Mouse (Mus musculus): Measurements from ENCODE around the gene Disp1. TPM values are rescaled to one million over a fixed set of nuclear protein-coding genes. Genes with fewer than 3 reads are reported as not detected.
A peak's percentile ranks its signal among the peaks of the same experiment; 100 is the strongest.

Disp1 gene
- polyA plus RNA-seq, 1 experiment from 2014 or later, result 5.5 TPM

GRCm38 (mm10) chr1:183243293-183243692, 22.0 kb upstream of the Disp1 start:
- no peak for ATAC-seq
- H3K9ac ChIP-seq (ENCODE audit: low read length), result no peak overlapping the region
- no peaks in the 10 kb centered on the region for H3K36me3 ChIP-seq (ENCODE audit: control insufficient read depth, insufficient read depth, low read length)
- no peak overlapping the region for H3K27ac ChIP-seq (ENCODE audit: low read depth, low read length)
- WGBS, result 68% methylated on average over 7 of the region's 7 CpGs
- no peaks in the 10 kb centered on the region for H3K9me3 ChIP-seq (replicated peaks; ENCODE audit: control insufficient read depth, low read length)
- H3K4me3 ChIP-seq (ENCODE audit: low read depth, low read length), result no peak overlapping the region
- DNase-seq (ENCODE audit: low spot score), result no peak
- H3K4me1 ChIP-seq (ENCODE audit: control insufficient read depth, insufficient read depth, low read length), result no peaks in the 10 kb centered on the region
- H3K4me2 ChIP-seq (ENCODE audit: low read length), result no peak overlapping the region
- no peaks in the 10 kb centered on the region for H3K27me3 ChIP-seq (replicated peaks; ENCODE audit: control insufficient read depth, insufficient read depth, low read length)

DNA sequence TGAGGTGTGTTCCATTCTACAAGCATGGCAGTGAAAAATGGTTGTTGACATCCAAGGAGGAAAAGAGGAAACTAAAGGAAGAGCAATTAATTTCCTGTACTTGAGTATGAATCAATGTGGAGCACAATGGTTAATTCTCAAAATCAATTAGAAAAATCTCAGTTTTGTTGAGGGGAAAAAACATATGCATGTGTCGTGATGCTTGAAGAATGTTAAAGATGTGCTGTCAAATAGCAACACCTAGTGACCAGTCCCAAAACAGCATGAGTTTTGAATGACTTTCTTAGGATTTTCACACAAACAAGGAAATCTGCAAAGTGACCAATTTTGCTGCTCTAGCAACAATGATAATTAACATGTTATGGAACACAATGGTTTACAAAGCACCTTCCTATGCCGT, 16.6 kb upstream of the Disp1 start:
- WGBS, result 33% methylated on average over 2 of the region's 2 CpGs

GRCm38 (mm10) chr1:183236460-183236859, 15.1 kb upstream of the Disp1 start:
- 88% methylated on average over 5 of the region's 5 CpGs for WGBS
- Histone ChIP-seq H3K9ac (ENCODE audit: low read length) (no peak overlapping the region), H3K9me3 (replicated peaks; ENCODE audit: control insufficient read depth, low read length) (no peaks in the 10 kb centered on the region), H3K27ac (ENCODE audit: low read depth, low read length) (no peak overlapping the region), H3K4me3 (ENCODE audit: low read depth, low read length) (no peak overlapping the region), H3K4me1 (ENCODE audit: control insufficient read depth, insufficient read depth, low read length) (no peaks in the 10 kb centered on the region), H3K36me3 (ENCODE audit: control insufficient read depth, insufficient read depth, low read length) (no peaks in the 10 kb centered on the region), H3K27me3 (replicated peaks; ENCODE audit: control insufficient read depth, insufficient read depth, low read length) (no peaks in the 10 kb centered on the region), H3K4me2 (ENCODE audit: low read length) (no peak overlapping the region)
- ATAC-seq, result no peak
- DNase-seq (ENCODE audit: low spot score), result no peak

More for the DNA sequence above, 16.6 kb upstream of the Disp1 start:
- Histone ChIP-seq H3K9me3 (replicated peaks; ENCODE audit: control insufficient read depth, low read length) (no peaks in the 10 kb centered on the region), H3K9ac (ENCODE audit: low read length) (no peak overlapping the region), H3K36me3 (ENCODE audit: control insufficient read depth, insufficient read depth, low read length) (no peaks in the 10 kb centered on the region), H3K27ac (ENCODE audit: low read depth, low read length) (no peak overlapping the region), H3K27me3 (replicated peaks; ENCODE audit: control insufficient read depth, insufficient read depth, low read length) (no peaks in the 10 kb centered on the region), H3K4me2 (ENCODE audit: low read length) (no peak overlapping the region), H3K4me3 (ENCODE audit: low read depth, low read length) (no peak overlapping the region), H3K4me1 (ENCODE audit: control insufficient read depth, insufficient read depth, low read length) (no peaks in the 10 kb centered on the region)
- peak; percentile 74 for DNase-seq (ENCODE audit: low spot score)
- ATAC-seq, result no peak

DNA sequence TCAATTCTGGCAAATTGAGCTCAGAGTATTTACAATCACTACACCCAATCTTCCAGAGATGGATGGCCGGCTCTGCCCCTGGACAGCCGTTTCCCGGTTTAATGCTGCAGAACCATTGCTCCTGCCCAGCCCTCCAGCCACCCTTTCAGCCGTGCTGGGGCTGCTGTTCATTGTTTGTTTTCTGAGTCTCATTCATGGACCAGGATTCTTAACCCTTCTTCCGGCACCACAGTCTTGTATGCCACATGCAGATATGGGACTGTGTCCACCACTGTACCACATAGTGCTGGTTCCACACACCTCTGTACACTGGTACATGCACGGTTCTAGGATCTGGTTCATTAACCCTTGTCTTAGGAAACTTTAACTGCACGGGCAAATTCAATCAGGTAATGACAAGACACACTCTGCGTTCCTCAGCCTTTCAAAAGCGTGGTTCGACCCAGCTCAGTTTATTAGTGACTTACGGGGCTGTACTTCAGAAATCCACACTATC, 12.4 kb upstream of the Disp1 start:
- H3K27me3 ChIP-seq (replicated peaks; ENCODE audit: control insufficient read depth, insufficient read depth, low read length), result no peaks in the 10 kb centered on the region
- H3K9ac ChIP-seq (ENCODE audit: low read length), result no peak overlapping the region
- 80% methylated on average over 11 of the region's 11 CpGs for WGBS
- no peak overlapping the region for H3K27ac ChIP-seq (ENCODE audit: low read depth, low read length)
- H3K9me3 ChIP-seq (replicated peaks; ENCODE audit: control insufficient read depth, low read length), result no peaks in the 10 kb centered on the region
- no peak overlapping the region for H3K4me2 ChIP-seq (ENCODE audit: low read length)
- DNase-seq (ENCODE audit: low spot score) (no peak), ATAC-seq (no peak)
- H3K4me1 ChIP-seq (ENCODE audit: control insufficient read depth, insufficient read depth, low read length), result no peaks in the 10 kb centered on the region
- no peak overlapping the region for H3K4me3 ChIP-seq (ENCODE audit: low read depth, low read length)
- H3K36me3 ChIP-seq (ENCODE audit: control insufficient read depth, insufficient read depth, low read length), result no peaks in the 10 kb centered on the region

DNA sequence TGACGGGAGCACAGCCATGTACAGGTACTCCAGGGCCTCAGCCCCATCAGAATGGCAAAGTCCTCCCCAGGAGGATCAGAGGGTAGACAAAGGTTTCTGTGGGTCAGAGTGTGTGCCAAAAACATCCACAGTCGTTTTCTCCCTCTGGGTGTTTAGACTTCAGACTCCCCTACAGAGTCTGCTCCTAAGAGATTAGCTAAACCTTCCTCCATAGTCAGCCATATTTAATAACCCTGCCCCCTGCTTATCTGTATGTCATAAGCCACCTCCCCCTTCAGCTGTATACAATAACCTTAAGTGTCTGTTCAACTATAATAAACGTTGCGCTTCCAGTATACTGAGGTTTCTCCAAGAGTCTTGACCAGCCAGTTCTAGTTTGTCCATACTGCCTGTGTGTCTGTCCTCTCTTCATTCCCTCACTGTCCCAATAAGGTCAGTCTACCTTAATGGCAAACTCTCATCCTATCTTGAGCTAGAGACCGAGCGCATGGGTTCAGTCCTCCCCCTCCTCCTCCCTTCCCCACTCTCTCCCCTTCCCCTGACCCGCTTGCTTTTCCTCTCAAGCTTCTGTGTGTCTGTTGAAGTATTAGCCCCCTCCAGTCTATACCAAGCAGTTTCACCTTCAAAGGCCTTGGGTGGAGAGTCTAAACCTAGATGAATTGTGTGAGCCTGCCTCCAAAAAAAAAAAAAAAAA, 11.8 kb upstream of the Disp1 start:
- WGBS, result 80% methylated on average over 7 of the region's 7 CpGs
- Histone ChIP-seq H3K27me3 (replicated peaks; ENCODE audit: control insufficient read depth, insufficient read depth, low read length) (no peaks in the 10 kb centered on the region), H3K4me3 (ENCODE audit: low read depth, low read length) (no peak overlapping the region), H3K4me1 (ENCODE audit: control insufficient read depth, insufficient read depth, low read length) (no peaks in the 10 kb centered on the region), H3K36me3 (ENCODE audit: control insufficient read depth, insufficient read depth, low read length) (no peaks in the 10 kb centered on the region), H3K4me2 (ENCODE audit: low read length) (no peak overlapping the region), H3K9ac (ENCODE audit: low read length) (no peak overlapping the region), H3K9me3 (replicated peaks; ENCODE audit: control insufficient read depth, low read length) (no peaks in the 10 kb centered on the region), H3K27ac (ENCODE audit: low read depth, low read length) (no peak overlapping the region)
- no peak for ATAC-seq
- DNase-seq (ENCODE audit: low spot score), result no peak

- Histone ChIP-seq H3K27ac (ENCODE audit: low read depth, low read length) (no peak overlapping the region), H3K36me3 (ENCODE audit: control insufficient read depth, insufficient read depth, low read length) (no peaks in the 10 kb centered on the region), H3K4me3 (ENCODE audit: low read depth, low read length) (no peak overlapping the region), H3K9ac (ENCODE audit: low read length) (no peak overlapping the region), H3K4me2 (ENCODE audit: low read length) (no peak overlapping the region), H3K9me3 (replicated peaks; ENCODE audit: control insufficient read depth, low read length) (no peaks in the 10 kb centered on the region), H3K4me1 (ENCODE audit: control insufficient read depth, insufficient read depth, low read length) (no peaks in the 10 kb centered on the region), H3K27me3 (replicated peaks; ENCODE audit: control insufficient read depth, insufficient read depth, low read length) (no peaks in the 10 kb centered on the region)
- no peak for DNase-seq (ENCODE audit: low spot score)
- WGBS, result 84% methylated on average over 7 of the region's 7 CpGs
- no peak for ATAC-seq
These were observed 6.1 kb upstream of the Disp1 start for GRCm38 (mm10) chr1:183227469-183227868.

DNA sequence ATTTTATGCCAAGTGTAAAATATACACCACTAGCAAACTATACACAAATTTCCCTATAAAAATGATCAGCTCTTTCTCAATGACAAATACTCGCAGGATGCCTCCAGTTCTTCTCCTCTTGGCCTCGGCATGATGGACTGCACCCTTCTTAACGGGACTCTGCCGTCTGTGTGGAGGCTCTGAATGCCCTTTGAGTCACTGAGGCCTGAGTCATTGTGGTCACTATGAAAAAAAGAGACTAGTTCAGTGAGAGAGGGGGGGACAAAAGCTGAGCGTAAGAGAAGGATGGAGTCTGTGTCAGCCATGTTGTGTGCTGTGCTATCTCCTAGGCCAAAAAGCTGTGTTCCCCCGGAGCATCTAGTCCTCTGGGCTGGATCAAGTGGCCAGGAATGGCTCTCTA, 2.3 kb downstream of the Disp1 start:
- no peaks in the 10 kb centered on the region for H3K9me3 ChIP-seq (replicated peaks; ENCODE audit: control insufficient read depth, low read length)
- no peak for DNase-seq (ENCODE audit: low spot score)
- 95% methylated on average over 6 of the region's 6 CpGs for WGBS
- no peak for ATAC-seq
- no peak overlapping the region for H3K4me2 ChIP-seq (ENCODE audit: low read length)
- H3K27me3 ChIP-seq (replicated peaks; ENCODE audit: control insufficient read depth, insufficient read depth, low read length), result no peaks in the 10 kb centered on the region
- no peaks in the 10 kb centered on the region for H3K36me3 ChIP-seq (ENCODE audit: control insufficient read depth, insufficient read depth, low read length)
- H3K27ac ChIP-seq (ENCODE audit: low read depth, low read length), result no peak overlapping the region
- no peak overlapping the region for H3K9ac ChIP-seq (ENCODE audit: low read length)
- no peak overlapping the region for H3K4me3 ChIP-seq (ENCODE audit: low read depth, low read length)
- no peaks in the 10 kb centered on the region for H3K4me1 ChIP-seq (ENCODE audit: control insufficient read depth, insufficient read depth, low read length)

DNA sequence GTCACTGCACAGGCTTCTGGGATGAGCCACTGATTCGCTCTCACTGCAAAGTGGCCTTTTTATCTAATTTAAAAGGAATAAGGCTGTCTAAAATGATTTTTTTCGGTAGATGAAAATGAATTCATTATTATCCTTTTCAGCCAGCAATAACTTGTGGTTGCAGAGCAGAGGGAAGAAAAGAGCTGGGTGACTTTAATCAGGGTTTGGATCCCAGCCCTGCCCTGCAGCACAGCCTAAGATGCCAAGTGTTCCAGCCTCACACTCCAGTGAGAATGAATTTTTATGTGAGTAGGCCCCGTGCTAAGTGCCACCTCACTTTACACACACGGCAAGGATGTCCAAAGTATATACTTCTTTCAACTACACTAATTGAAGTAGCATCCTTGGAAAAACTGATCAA, 4.6 kb downstream of the Disp1 start:
- H3K9me3 ChIP-seq (replicated peaks; ENCODE audit: control insufficient read depth, low read length), result no peaks in the 10 kb centered on the region
- H3K4me2 ChIP-seq (ENCODE audit: low read length), result no peak overlapping the region
- 70% methylated on average over 4 of the region's 4 CpGs for WGBS
- ATAC-seq (no peak), DNase-seq (ENCODE audit: low spot score) (peak; percentile 13)
- H3K4me3 ChIP-seq (ENCODE audit: low read depth, low read length), result no peak overlapping the region
- no peaks in the 10 kb centered on the region for H3K36me3 ChIP-seq (ENCODE audit: control insufficient read depth, insufficient read depth, low read length)
- no peak overlapping the region for H3K27ac ChIP-seq (ENCODE audit: low read depth, low read length)
- no peaks in the 10 kb centered on the region for H3K27me3 ChIP-seq (replicated peaks; ENCODE audit: control insufficient read depth, insufficient read depth, low read length)
- H3K4me1 ChIP-seq (ENCODE audit: control insufficient read depth, insufficient read depth, low read length), result no peaks in the 10 kb centered on the region
- H3K9ac ChIP-seq (ENCODE audit: low read length), result no peak overlapping the region

DNA sequence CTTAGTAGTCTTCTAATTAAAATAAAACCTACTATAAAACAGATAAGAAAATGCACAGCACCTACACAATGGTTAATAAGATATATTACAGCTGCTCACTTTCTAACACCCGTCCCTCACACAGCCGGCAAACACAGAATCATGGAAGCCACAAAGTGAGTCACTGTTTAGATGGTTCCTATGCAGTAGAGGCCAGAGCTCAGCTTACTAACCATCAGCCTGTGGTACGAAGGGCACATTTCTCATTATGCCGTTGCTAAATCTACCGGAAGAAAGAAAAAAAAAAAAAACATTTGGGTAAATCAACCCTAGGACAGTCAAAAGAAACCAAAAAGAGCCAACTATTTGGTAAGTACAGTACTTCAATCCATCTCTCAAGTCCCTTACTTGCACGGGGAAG, 5.6 kb downstream of the Disp1 start:
- no peak overlapping the region for H3K4me3 ChIP-seq (ENCODE audit: low read depth, low read length)
- H3K9ac ChIP-seq (ENCODE audit: low read length), result no peak overlapping the region
- no peak overlapping the region for H3K27ac ChIP-seq (ENCODE audit: low read depth, low read length)
- H3K36me3 ChIP-seq (ENCODE audit: control insufficient read depth, insufficient read depth, low read length), result no peaks in the 10 kb centered on the region
- 82% methylated on average over 6 of the region's 6 CpGs for WGBS
- H3K27me3 ChIP-seq (replicated peaks; ENCODE audit: control insufficient read depth, insufficient read depth, low read length), result no peaks in the 10 kb centered on the region
- H3K4me1 ChIP-seq (ENCODE audit: control insufficient read depth, insufficient read depth, low read length), result no peaks in the 10 kb centered on the region
- H3K9me3 ChIP-seq (replicated peaks; ENCODE audit: control insufficient read depth, low read length), result no peaks in the 10 kb centered on the region
- no peak overlapping the region for H3K4me2 ChIP-seq (ENCODE audit: low read length)
- no peak for DNase-seq (ENCODE audit: low spot score)
- no peak for ATAC-seq

Measured in forebrain, embryonic 14.5 days (tissue).